Mouse (Mus musculus) bone marrow macrophage, adult 2 months (primary cell): Measurements from ENCODE around the gene Lin7c.

Experiments used
- CTCF ChIP-seq: IDR thresholded peaks from 2 replicates; pipeline ENCODE4 v1.5.1; 2012; ENCODE audit warnings: low read depth, mild to moderate bottlenecking, low read length, moderate library complexity
- POLR2A ChIP-seq: IDR thresholded peaks from 2 replicates; pipeline ENCODE4 v1.6.1; 2012; ENCODE audit warnings: mild to moderate bottlenecking, low read depth, low read length, borderline replicate concordance

GRCm38 (mm10) chr2:109916782-109917495, 26.3 kb downstream of the Lin7c start:
- TF ChIP-seq POLR2A (no peak), CTCF (no peak)
